Mouse (Mus musculus) liver, adult 2 months (tissue): ENCODE measurements around the gene Fcna. TPM values are rescaled to one million over a fixed set of nuclear protein-coding genes. Genes with fewer than 3 reads are reported as not detected.
A peak's percentile ranks its signal among the peaks of the same experiment; 100 is the strongest.

ENCODE experiments used
- DNase-seq: peaks from one replicate; pipeline ENCODE4 v3.0.0-alpha.2; 2011; ENCODE audit warnings: low read depth, low spot score; ENCODE audit errors: extremely low read depth
- H3K27ac ChIP-seq: fragments of 200-500 bp; replicated peaks from 2 replicates; pipeline ENCODE4 v1.5.1; 2012; ENCODE audit warnings: low read depth, mild to moderate bottlenecking, control low read depth, inconsistent platforms, low read length; ENCODE audit not compliant: insufficient read depth
- H3K27me3 ChIP-seq: fragments of 200-500 bp; 2 replicates; pipeline ENCODE4 v1.6.1; 2012; ENCODE audit warnings: mild to moderate bottlenecking, moderate library complexity, low read length, inconsistent platforms; ENCODE audit not compliant: control insufficient read depth, insufficient read depth
- H3K36me3 ChIP-seq: fragments of 200-500 bp; 2 replicates; pipeline ENCODE4 v1.6.1; 2012; ENCODE audit warnings: low read length, inconsistent platforms; ENCODE audit not compliant: control insufficient read depth, insufficient read depth
- H3K4me1 ChIP-seq: fragments of 200-500 bp; 2 replicates; pipeline ENCODE4 v1.6.1; 2011; ENCODE audit warnings: low read length; ENCODE audit not compliant: control insufficient read depth, insufficient read depth
- H3K4me3 ChIP-seq: fragments of 200-500 bp; 2 replicates; pipeline ENCODE4 v1.5.1; 2011; ENCODE audit warnings: low read depth, mild to moderate bottlenecking, control low read depth, low read length, moderate library complexity; ENCODE audit not compliant: insufficient read depth
- H3K79me2 ChIP-seq: fragments of 200-500 bp; 2 replicates; pipeline ENCODE4 v1.6.1; 2012; ENCODE audit warnings: inconsistent platforms, mild to moderate bottlenecking, low read length, moderate library complexity; ENCODE audit not compliant: control insufficient read depth, insufficient read depth
- H3K9ac ChIP-seq: fragments of 200-500 bp; 2 replicates; pipeline ENCODE4 v1.6.1; 2012; ENCODE audit warnings: low read depth, mild to moderate bottlenecking, control low read depth, inconsistent platforms, low read length
- CTCF ChIP-seq: fragments of 200-500 bp; IDR thresholded peaks from 2 replicates; pipeline ENCODE4 v1.5.1; 2011; ENCODE audit warnings: low read depth, low read length, control low read depth
- POLR2A ChIP-seq: fragments of 200-500 bp; IDR thresholded peaks from 2 replicates; pipeline ENCODE4 v1.6.1; 2011; ENCODE audit warnings: low read length, control low read depth; ENCODE audit not compliant: insufficient read depth; ENCODE audit errors: extremely low read depth
- WGBS: fragments of 180-500 bp; shearing (Covaris S2); methylation state at CpG from one replicate; pipeline ENCODE4 v1.1.7; 2018; 5-methylcytosine and 5-hydroxymethylcytosine counted together
- polyA plus RNA-seq: library from polyadenylated mRNA; depleted of rRNA; stranded (reverse); fragments of >200 nt; gene quantifications from 2 replicates; pipeline ENCODE4 v1.2.3, GENCODE M21; 2012; rRNA removed
- total RNA-seq: library from RNA; depleted of rRNA; stranded (reverse); fragments of >200 nt; gene quantifications from 2 replicates; pipeline ENCODE4 v1.2.3, GENCODE M21; 2014; rRNA removed

The Fcna gene
- 35.4 and 63.2 TPM in 2 replicates for total RNA-seq
- 27.1 and 36.5 TPM in 2 replicates for polyA plus RNA-seq

- peak within 1 kb of the TSS; percentile 68 for H3K27ac ChIP-seq
- TF ChIP-seq POLR2A (no peak), CTCF (no peak)
- no peaks in the 10 kb centered on the region for H3K36me3 ChIP-seq
- H3K9ac ChIP-seq = peak within 1 kb of the TSS; percentile 52
- H3K79me2 ChIP-seq = no peaks in the 10 kb centered on the region
- 67% methylated on average over 6 of the region's 6 CpGs for WGBS
- H3K4me3 ChIP-seq = peak within 1 kb of the TSS; percentile 36
- H3K4me1 ChIP-seq = peaks cover 15% of the 10 kb centered on the region
- DNase-seq = peak; percentile 36
- no peaks in the 10 kb centered on the region for H3K27me3 ChIP-seq
These were observed at the start of gene Fcna for GRCm38 (mm10) chr2:25627811-25628210. Fcna (minus strand) TSS chr2:25628030.

DNA sequence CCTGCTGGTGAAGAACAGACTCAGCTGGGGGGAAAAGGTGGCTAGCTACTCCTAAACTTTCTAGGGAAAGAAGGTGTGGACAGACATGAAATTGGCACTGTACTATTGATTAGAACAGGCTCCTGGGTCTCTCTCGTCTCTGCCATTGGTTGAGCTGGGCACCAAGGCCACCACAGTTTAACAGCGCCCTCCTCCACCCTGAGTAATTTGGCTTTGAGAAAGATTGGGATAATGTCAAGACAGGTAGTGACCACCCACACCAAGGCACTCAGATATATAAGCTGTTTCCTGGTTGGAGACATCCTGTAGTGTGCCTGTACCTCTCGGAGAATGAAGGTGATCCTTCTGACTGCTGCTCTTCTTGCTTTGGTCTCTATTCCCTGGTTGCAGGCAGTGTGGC, 48.7 kb upstream of the Fcna start, which contains the start of gene Lcn6:
Lcn6 (plus strand) TSS at position 301 of the 400 bp plus-strand sequence.
- no peak within 1 kb of the TSS for H3K27ac ChIP-seq
- H3K9ac ChIP-seq = no peak within 1 kb of the TSS
- no peaks in the 10 kb centered on the region for H3K36me3 ChIP-seq
- H3K79me2 ChIP-seq = no peaks in the 10 kb centered on the region
- DNase-seq = no peak
- WGBS = 86% methylated on average over 3 of the region's 3 CpGs
- no peak within 1 kb of the TSS for H3K4me3 ChIP-seq
- TF ChIP-seq POLR2A (no peak), CTCF (no peak)
- H3K27me3 ChIP-seq = no peaks in the 10 kb centered on the region
- H3K4me1 ChIP-seq = no peaks in the 10 kb centered on the region

DNA sequence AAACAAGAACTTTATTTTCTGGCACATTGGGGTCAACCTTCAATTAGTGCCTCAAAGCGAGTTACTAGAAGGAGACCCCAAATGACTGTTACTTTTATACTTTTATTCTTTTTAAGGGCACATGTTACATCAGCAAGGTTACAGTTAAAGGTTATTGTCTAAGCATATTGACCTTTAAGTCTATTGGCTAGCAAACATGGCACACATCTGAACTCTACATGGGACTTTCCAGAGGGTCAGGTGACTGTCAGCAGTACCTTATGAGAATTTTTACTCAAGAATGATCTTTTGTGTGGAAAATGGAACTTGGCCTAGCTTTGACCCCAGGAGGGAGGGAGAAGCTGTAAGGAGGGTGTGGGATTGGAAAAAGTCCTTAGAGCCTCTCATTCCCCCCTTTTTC, 38.7 kb upstream of the Fcna start:
- TF ChIP-seq POLR2A = no peak
- no peak for TF ChIP-seq CTCF
- Histone ChIP-seq H3K27me3 (no peaks in the 10 kb centered on the region), H3K4me1 (peaks cover 3% of the 10 kb centered on the region; the same call in 1 of the 2 replicates), H3K9ac (no peak overlapping the region), H3K36me3 (no peaks in the 10 kb centered on the region), H3K27ac (no peak overlapping the region), H3K79me2 (no peaks in the 10 kb centered on the region), H3K4me3 (no peak overlapping the region)
- 71% methylated on average over 1 of the region's 1 CpGs for WGBS
- DNase-seq = no peak

GRCm38 (mm10) chr2:25664125-25664524, 36.3 kb upstream of the Fcna start:
- TF ChIP-seq POLR2A = no peak
- no peak for TF ChIP-seq CTCF
- no peaks in the 10 kb centered on the region for H3K27me3 ChIP-seq
- H3K4me1 ChIP-seq = peaks cover 3% of the 10 kb centered on the region; the same call in 1 of the 2 replicates
- H3K4me3 ChIP-seq = no peak overlapping the region
- H3K27ac ChIP-seq = no peak overlapping the region
- no peak for DNase-seq
- 83% methylated on average over 5 of the region's 5 CpGs for WGBS
- no peak overlapping the region for H3K9ac ChIP-seq
- no peaks in the 10 kb centered on the region for H3K79me2 ChIP-seq
- H3K36me3 ChIP-seq = no peaks in the 10 kb centered on the region

DNA sequence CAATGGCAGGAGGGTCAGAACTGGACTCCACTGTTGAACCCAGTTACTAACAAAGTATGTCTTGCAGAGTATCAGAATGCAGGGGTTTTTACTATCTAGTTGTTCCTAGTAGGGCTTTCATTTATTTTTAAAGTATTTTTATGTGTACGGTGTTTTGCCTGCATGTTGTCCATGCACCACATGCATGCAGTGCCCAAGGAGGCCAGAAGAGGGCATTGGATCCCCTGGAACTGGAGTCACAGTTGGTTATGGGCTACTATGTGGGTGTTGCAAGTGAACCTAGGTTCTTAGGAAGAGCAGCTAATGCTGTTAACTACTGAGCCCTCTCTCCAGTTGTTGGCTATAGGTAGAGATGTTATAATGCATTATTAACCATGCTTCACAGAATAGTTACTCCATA, 35.7 kb upstream of the Fcna start:
- no peak overlapping the region for H3K9ac ChIP-seq
- WGBS = 39% methylated on average over 1 of the region's 1 CpGs
- no peaks in the 10 kb centered on the region for H3K79me2 ChIP-seq
- H3K27ac ChIP-seq = no peak overlapping the region
- peaks cover 4% of the 10 kb centered on the region; the same call in 1 of the 2 replicates for H3K4me1 ChIP-seq
- no peaks in the 10 kb centered on the region for H3K36me3 ChIP-seq
- H3K4me3 ChIP-seq = no peak overlapping the region
- no peaks in the 10 kb centered on the region for H3K27me3 ChIP-seq
- DNase-seq = peak; percentile 44
- TF ChIP-seq POLR2A (no peak), CTCF (peak; percentile 81)

GRCm38 (mm10) chr2:25661245-25661970, 33.6 kb upstream of the Fcna start:
- no peak overlapping the region for H3K27ac ChIP-seq
- 75% methylated on average over 6 of the region's 6 CpGs for WGBS
- H3K27me3 ChIP-seq = no peaks in the 10 kb centered on the region
- no peak overlapping the region for H3K9ac ChIP-seq
- H3K36me3 ChIP-seq = no peaks in the 10 kb centered on the region
- H3K4me3 ChIP-seq = no peak overlapping the region
- no peaks in the 10 kb centered on the region for H3K79me2 ChIP-seq
- H3K4me1 ChIP-seq = peaks cover 5% of the 10 kb centered on the region; the same call in 1 of the 2 replicates
- DNase-seq = no peak
- TF ChIP-seq CTCF (no peak), POLR2A (no peak)
